Comparison of ENCODE assay signal across 11 mouse cellular contexts in genomic region chr14:3049513-3049800, GRCm38 (mm10). TPM values are rescaled to one million over a fixed set of nuclear protein-coding genes. Genes with fewer than 3 reads are reported as not detected.
DNase-seq lines count a peak whose midpoint lies in the region; ATAC-seq lines count a peak whose summit lies in the region.
"Not testable (repeated sequence)": the region's sequence is repeated elsewhere in the genome, so short reads cannot be mapped to it uniquely, and the experiment has no call there.
"Had no signal": no experiment of that assay in that cellular context is flagged by ENCODE, and none has a peak within 500 bp of the region (broad histone marks: within the 10 kb centered on the region; RNA-seq: fewer than 3 reads in every experiment).

No protein-coding gene starts in this region.

- H3K4me1 ChIP-seq in hindbrain, embryonic 14.5 days (replicated peaks; ENCODE audit: control insufficient read depth, insufficient read depth, low read length); liver, embryonic 16.5 days (ENCODE audit: control insufficient read depth, low read depth, low read length); neural tube, embryonic 11.5 days (ENCODE audit: control insufficient read depth, insufficient read depth, low read length): not testable (repeated sequence)

- 0 out of 2 replicates have a peak overlapping the region, but pooled peaks have one; percentile 43 for H3K27ac ChIP-seq in hindbrain, embryonic 14.5 days
- not testable (repeated sequence) for H3K27ac ChIP-seq in liver, embryonic 16.5 days (ENCODE audit: low read length); neural tube, embryonic 11.5 days (ENCODE audit: low read depth, low read length)

- H3K9ac ChIP-seq in hindbrain, embryonic 14.5 days, result peak overlapping the region; percentile 69
- not testable (repeated sequence) for H3K9ac ChIP-seq in liver, embryonic 16.5 days (ENCODE audit: low read depth, low read length)
- H3K9ac ChIP-seq in neural tube, embryonic 11.5 days (ENCODE audit: low read length), result peak overlapping the region; percentile 56

- not testable (repeated sequence) for H3K27me3 ChIP-seq in hindbrain, embryonic 14.5 days (ENCODE audit: control insufficient read depth, insufficient read depth, low read length); liver, embryonic 16.5 days (ENCODE audit: control insufficient read depth, insufficient read depth, low read depth, low read length); neural tube, embryonic 11.5 days (ENCODE audit: control insufficient read depth, insufficient read depth, low read length)

- peak overlapping the region; percentile 45 for H3K4me3 ChIP-seq in hindbrain, embryonic 14.5 days (replicated peaks; ENCODE audit: low read length)
- 0 out of 2 replicates have a peak overlapping the region, but pooled peaks have one; percentile 13 for H3K4me3 ChIP-seq in liver, embryonic 16.5 days (ENCODE audit: low read depth, low read length)
- H3K4me3 ChIP-seq in neural tube, embryonic 11.5 days (ENCODE audit: low read depth, low read length), result peak overlapping the region; percentile 42

- ATAC-seq in hindbrain, embryonic 14.5 days (ENCODE audit: low FRiP score); liver, embryonic 16.5 days (ENCODE audit: low read depth); neural tube, embryonic 11.5 days (ENCODE audit: insufficient read depth, low FRiP score, low TSS enrichment): not testable (repeated sequence)

- WGBS in hindbrain, embryonic 14.5 days, result 3% methylated on average over 11 of the region's 20 CpGs
- under 1% methylated on average over 13 of the region's 20 CpGs for WGBS in liver, embryonic 16.5 days (ENCODE audit: insufficient replicate concordance)
- WGBS in neural tube, embryonic 11.5 days, result 0% methylated on average over 15 of the region's 20 CpGs

- H3K36me3 ChIP-seq in hindbrain, embryonic 14.5 days (replicated peaks; ENCODE audit: control insufficient read depth, insufficient read depth); liver, embryonic 16.5 days (ENCODE audit: control insufficient read depth, insufficient read depth); neural tube, embryonic 11.5 days (ENCODE audit: control insufficient read depth, insufficient read depth, low read length): not testable (repeated sequence)

- H3K9me3 ChIP-seq in hindbrain, embryonic 14.5 days (ENCODE audit: control insufficient read depth, low read length); liver, embryonic 16.5 days (replicated peaks; ENCODE audit: control insufficient read depth, low read length); neural tube, embryonic 11.5 days (ENCODE audit: control insufficient read depth, low read length): not testable (repeated sequence)

- peak; percentile 6 for DNase-seq in R1 (ENCODE audit: low read depth, low spot score)
- DNase-seq in embryo, embryonic 10.5 days (ENCODE audit: low spot score), result peak; percentile 8
- peak; percentile 4 for DNase-seq in gastrocnemius, postnatal 10 days
- DNase-seq in hindbrain, embryonic 14.5 days (ENCODE audit: low spot score), result not testable (repeated sequence)
- peak; percentile 14 to 58 for DNase-seq in kidney, postnatal 25 days
- DNase-seq in neural tube, embryonic 11.5 days (ENCODE audit: low spot score), result peak; percentile 15
- peak; percentile 5 for DNase-seq in thymus, postnatal 4 days

- H3K4me2 ChIP-seq in hindbrain, embryonic 14.5 days (replicated peaks), result peak overlapping the region; percentile 59
- not testable (repeated sequence) for H3K4me2 ChIP-seq in liver, embryonic 16.5 days (ENCODE audit: low read depth, low read length)
- H3K4me2 ChIP-seq in neural tube, embryonic 11.5 days (ENCODE audit: low read depth), result peak overlapping the region; percentile 52

RNA-seq across cellular contexts. Expression of gene Gm2897, which starts 0.4 kb away (rescaled TPM):
- under 1 TPM in 1 of 2 experiments, not detected in 1; 0.31 TPM for total RNA-seq in gastrocnemius, postnatal 10 days (2021)
- 13.9 and 15.2 TPM in 2 replicates for polyA plus RNA-seq in hindbrain, embryonic 14.5 days (2014; fragmentation: Nextera tagmentation; extraction: Ambion mirVana)
- polyA plus RNA-seq in liver, embryonic 16.5 days (2015; fragmentation: Nextera tagmentation; extraction: Ambion mirVana), result 0.13 TPM in 1 of 2 replicates, not detected in the other
- 5.5 and 6.2 TPM in 2 replicates for polyA plus RNA-seq in neural tube, embryonic 11.5 days (2014; fragmentation: Nextera tagmentation; extraction: Ambion mirVana)
- polyA plus RNA-seq: macrophage had no signal

RNA-seq across cellular contexts. Expression of gene Gm2888, which starts 19.7 kb away (rescaled TPM):
- total RNA-seq in gastrocnemius, postnatal 10 days (2021), result not detected
- polyA plus RNA-seq in hindbrain, embryonic 14.5 days (2014; fragmentation: Nextera tagmentation; extraction: Ambion mirVana), result not detected in 2 replicates
- not detected in 2 replicates for polyA plus RNA-seq in liver, embryonic 16.5 days (2015; fragmentation: Nextera tagmentation; extraction: Ambion mirVana)
- polyA plus RNA-seq in neural tube, embryonic 11.5 days (2014; fragmentation: Nextera tagmentation; extraction: Ambion mirVana), result not detected in 2 replicates
- total RNA-seq: adrenal gland, adult 8-10 months had no signal
- polyA plus RNA-seq: inflammation-experienced regulatory T-cells, adult 6 months; macrophage had no signal
